ENCODE assay signal across 25 mouse cellular contexts in the genomic region with DNA sequence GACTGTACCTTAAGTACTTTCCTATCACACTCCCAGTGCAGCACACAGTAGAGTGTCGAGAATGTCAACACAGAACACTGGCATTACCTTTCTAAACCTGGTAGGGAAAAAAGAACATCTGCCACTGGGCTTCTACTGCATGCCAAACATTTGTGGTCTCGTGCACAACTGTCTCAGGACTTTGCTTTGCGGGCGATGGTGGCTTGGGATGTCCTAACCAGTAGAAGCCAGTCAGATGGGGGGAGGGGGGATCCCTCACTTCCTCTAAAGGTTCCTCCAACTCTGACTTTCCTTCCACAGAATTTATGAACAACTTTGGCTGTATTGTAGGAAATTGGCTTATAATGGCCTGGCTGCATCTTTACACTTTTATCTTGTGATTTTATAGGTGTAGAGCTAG. TPM values are rescaled to one million over a fixed set of nuclear protein-coding genes. Genes with fewer than 3 reads are reported as not detected.
DNase-seq lines count a peak whose midpoint lies in the region; ATAC-seq lines count a peak whose summit lies in the region.
"Had no signal": no experiment of that assay in that cellular context is flagged by ENCODE, and none has a peak within 500 bp of the region (broad histone marks: within the 10 kb centered on the region; RNA-seq: fewer than 3 reads in every experiment).

No protein-coding gene starts in this region.

- H3K4me1 ChIP-seq in liver, embryonic 12.5 days, result no peaks in the 10 kb centered on the region
- H3K4me1 ChIP-seq in neural tube, embryonic 15.5 days, result no peaks in the 10 kb centered on the region
- H3K4me1 ChIP-seq: embryonic facial prominence, embryonic 13.5 days; embryonic facial prominence, embryonic 15.5 days; forebrain, embryonic 12.5 days had no signal

- no peaks in the 10 kb centered on the region for H3K9me3 ChIP-seq in liver, embryonic 12.5 days (replicated peaks)
- no peaks in the 10 kb centered on the region for H3K9me3 ChIP-seq in neural tube, embryonic 15.5 days (replicated peaks)
- H3K9me3 ChIP-seq: embryonic facial prominence, embryonic 13.5 days; embryonic facial prominence, embryonic 15.5 days; forebrain, embryonic 10.5 days; forebrain, embryonic 12.5 days had no signal

- no peak overlapping the region for H3K27ac ChIP-seq in liver, embryonic 12.5 days
- no peak overlapping the region for H3K27ac ChIP-seq in neural tube, embryonic 15.5 days (replicated peaks)
- H3K27ac ChIP-seq: embryonic facial prominence, embryonic 13.5 days; embryonic facial prominence, embryonic 15.5 days; forebrain, embryonic 10.5 days; forebrain, embryonic 12.5 days had no signal

- H3K36me3 ChIP-seq in liver, embryonic 12.5 days, result no peaks in the 10 kb centered on the region
- H3K36me3 ChIP-seq in neural tube, embryonic 15.5 days, result no peaks in the 10 kb centered on the region
- H3K36me3 ChIP-seq: embryonic facial prominence, embryonic 13.5 days; embryonic facial prominence, embryonic 15.5 days; forebrain, embryonic 10.5 days; forebrain, embryonic 12.5 days had no signal

- 43% methylated on average over 4 of the region's 4 CpGs for WGBS in liver, embryonic 12.5 days (ENCODE audit: insufficient replicate concordance)
- WGBS in neural tube, embryonic 15.5 days, result 90% methylated on average over 4 of the region's 4 CpGs

- no peak overlapping the region for H3K4me3 ChIP-seq in liver, embryonic 12.5 days
- H3K4me3 ChIP-seq in neural tube, embryonic 15.5 days (replicated peaks), result no peak overlapping the region
- H3K4me3 ChIP-seq: embryonic facial prominence, embryonic 13.5 days; embryonic facial prominence, embryonic 15.5 days; erythroblast, embryonic 14.5 days; forebrain, embryonic 10.5 days; forebrain, embryonic 12.5 days had no signal

- no peaks in the 10 kb centered on the region for H3K27me3 ChIP-seq in liver, embryonic 12.5 days (replicated peaks)
- no peaks in the 10 kb centered on the region; the same call in 1 of the 2 replicates for H3K27me3 ChIP-seq in neural tube, embryonic 15.5 days (replicated peaks)
- H3K27me3 ChIP-seq: forebrain, embryonic 12.5 days had no signal

- DNase-seq in liver, result peak; percentile 7
- peak; percentile 10 for DNase-seq in lung, postnatal 36 days
- DNase-seq in lung, postnatal 25 days (ENCODE audit: low spot score), result no peak
- no peak for DNase-seq in cerebellum, adult 18-20 months
- DNase-seq: adrenal gland, adult 2 months; adrenal gland, postnatal 10 days; adrenal gland, postnatal 25 days; cerebellum, adult 11 months; cerebellum, adult 2 months; cerebellum, adult 9-10 months; cerebellum, postnatal 10 days; cerebellum, postnatal 25 days; embryo, embryonic 11 days had no signal

- H3K4me2 ChIP-seq in liver, embryonic 12.5 days, result no peak overlapping the region
- H3K4me2 ChIP-seq in neural tube, embryonic 15.5 days, result no peak overlapping the region
- H3K4me2 ChIP-seq: embryonic facial prominence, embryonic 13.5 days; embryonic facial prominence, embryonic 15.5 days; forebrain, embryonic 12.5 days had no signal

- no peak for ATAC-seq in liver, embryonic 12.5 days
- ATAC-seq in granulocyte monocyte progenitor cell, adult 5-6 weeks (replicated peaks; ENCODE audit: poor library complexity, severe bottlenecking), result peak; percentile 85
- ATAC-seq in megakaryocyte progenitor cell, adult 5-6 weeks (replicated peaks; ENCODE audit: poor library complexity), result peak; percentile 80
- no peak for ATAC-seq in neural tube, embryonic 15.5 days (ENCODE audit: low FRiP score)
- ATAC-seq: forebrain, embryonic 14.5 days; forebrain, embryonic 16.5 days had no signal

- no peak overlapping the region for H3K9ac ChIP-seq in liver, embryonic 12.5 days
- no peak overlapping the region for H3K9ac ChIP-seq in neural tube, embryonic 15.5 days (replicated peaks)
- H3K9ac ChIP-seq: embryonic facial prominence, embryonic 13.5 days; embryonic facial prominence, embryonic 15.5 days; forebrain, embryonic 12.5 days had no signal

RNA-seq across cellular contexts. Expression of gene Dgkg, which starts 7.0 kb away (rescaled TPM):
- 0.89 and 0.91 TPM in 2 replicates for polyA plus RNA-seq in liver, embryonic 12.5 days (2016; fragmentation: Nextera tagmentation; extraction: Ambion mirVana)
- total RNA-seq in granulocyte monocyte progenitor cell, adult 5-6 weeks (2014; fragmentation: Nextera tagmentation), result 20.4 and 24.4 TPM in 2 replicates
- total RNA-seq in granulocyte monocyte progenitor cell, adult 5-6 weeks (2017), result 12.1 and 13.4 TPM in 2 replicates
- total RNA-seq in megakaryocyte progenitor cell, adult 5-6 weeks (2015), result 13.5 and 18.8 TPM in 2 replicates
- 13.9 and 14.0 TPM in 2 replicates for total RNA-seq in megakaryocyte progenitor cell, adult 5-6 weeks (2017)
- polyA plus RNA-seq in neural tube, embryonic 15.5 days (2015; fragmentation: Nextera tagmentation; extraction: Ambion mirVana), result 4.9 and 6.2 TPM in 2 replicates
- total RNA-seq: MEL had no signal
- polyA plus RNA-seq: erythroblast, embryonic 14.5 days had no signal

Comparison
In these comparisons a context has a peak if more than half of its experiments do, and no peak if none do; other contexts are left out.
1. DNase-seq: peak in liver (single experiment) and lung, postnatal 36 days (single experiment); none in lung, postnatal 25 days (single experiment) and cerebellum, adult 18-20 months (0 of 2).
2. ATAC-seq: peak in granulocyte monocyte progenitor cell, adult 5-6 weeks (single experiment) and megakaryocyte progenitor cell, adult 5-6 weeks (single experiment); none in liver, embryonic 12.5 days (single experiment) and neural tube, embryonic 15.5 days (single experiment).